Mouse (Mus musculus) stomach, postnatal 0 days (tissue): ENCODE measurements around the gene Nanos3.

Experiments
- CTCF ChIP-seq: IDR thresholded peaks from 2 replicates; pipeline ENCODE4 v1.5.1; 2016; ENCODE audit warnings: antibody characterized with exemption, low read depth, mild to moderate bottlenecking, moderate library complexity
- EP300 ChIP-seq: optimal IDR thresholded peaks from 2 replicates; pipeline ENCODE3; 2016; ENCODE audit warnings: antibody characterized with exemption

DNA sequence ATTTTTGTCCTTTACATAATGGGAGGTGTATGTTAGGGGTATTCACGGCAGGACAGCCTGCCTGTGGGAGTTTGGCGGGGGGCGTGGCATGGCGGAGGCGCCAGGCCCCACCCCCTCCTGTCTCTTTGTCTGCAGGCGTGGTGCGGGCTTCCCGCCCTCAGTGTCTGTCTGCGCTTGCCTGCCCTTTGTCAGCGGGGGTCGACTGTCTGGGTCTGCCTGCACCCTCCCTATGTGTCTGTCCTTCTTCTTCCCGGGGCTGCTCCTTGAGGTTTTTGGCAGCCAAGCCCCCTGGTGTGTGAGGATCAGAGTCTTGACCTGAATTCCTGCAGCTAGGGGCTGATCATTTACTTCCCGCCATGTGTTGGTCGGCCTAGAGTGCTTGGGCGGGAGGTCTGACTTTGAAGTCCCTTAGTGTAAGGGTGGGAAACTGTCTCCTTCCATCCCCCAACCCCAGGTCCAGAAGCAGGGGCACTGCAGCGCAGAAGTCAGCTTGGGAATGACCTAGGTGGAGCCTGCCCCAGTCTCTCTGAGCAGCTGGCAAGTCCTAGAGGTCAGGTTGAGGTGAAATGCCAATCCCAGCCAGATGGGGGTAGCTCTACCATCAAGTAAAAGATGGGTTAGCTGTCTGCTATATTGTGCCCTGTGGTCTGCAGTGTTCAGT, 4.4 kb downstream of the Nanos3 start:
- TF ChIP-seq EP300, result no peak
- TF ChIP-seq CTCF, result peak; percentile 28
